Mouse (Mus musculus) MEL-GATA-1-ER (cell line): ENCODE results near the gene Ripk1.

Experiments used
- DNase-seq: peaks from one replicate; pipeline ENCODE4 v3.0.0-alpha.2; 2012; ENCODE audit warnings: low read depth; ENCODE audit errors: extremely low read depth

Gene Ripk1

GRCm38 (mm10) chr13:34002058-34003006, at the start of gene Ripk1, which contains the start of gene Serpinb6a:
Gene Ripk1 (plus strand): TSS chr13:34002363.
Gene Serpinb6a (minus strand): TSS chr13:34002794.
- peak; percentile 81 for DNase-seq

GRCm38 (mm10) chr13:33952947-33953346, 49.2 kb upstream of the Ripk1 start:
- DNase-seq: no peak

DNA sequence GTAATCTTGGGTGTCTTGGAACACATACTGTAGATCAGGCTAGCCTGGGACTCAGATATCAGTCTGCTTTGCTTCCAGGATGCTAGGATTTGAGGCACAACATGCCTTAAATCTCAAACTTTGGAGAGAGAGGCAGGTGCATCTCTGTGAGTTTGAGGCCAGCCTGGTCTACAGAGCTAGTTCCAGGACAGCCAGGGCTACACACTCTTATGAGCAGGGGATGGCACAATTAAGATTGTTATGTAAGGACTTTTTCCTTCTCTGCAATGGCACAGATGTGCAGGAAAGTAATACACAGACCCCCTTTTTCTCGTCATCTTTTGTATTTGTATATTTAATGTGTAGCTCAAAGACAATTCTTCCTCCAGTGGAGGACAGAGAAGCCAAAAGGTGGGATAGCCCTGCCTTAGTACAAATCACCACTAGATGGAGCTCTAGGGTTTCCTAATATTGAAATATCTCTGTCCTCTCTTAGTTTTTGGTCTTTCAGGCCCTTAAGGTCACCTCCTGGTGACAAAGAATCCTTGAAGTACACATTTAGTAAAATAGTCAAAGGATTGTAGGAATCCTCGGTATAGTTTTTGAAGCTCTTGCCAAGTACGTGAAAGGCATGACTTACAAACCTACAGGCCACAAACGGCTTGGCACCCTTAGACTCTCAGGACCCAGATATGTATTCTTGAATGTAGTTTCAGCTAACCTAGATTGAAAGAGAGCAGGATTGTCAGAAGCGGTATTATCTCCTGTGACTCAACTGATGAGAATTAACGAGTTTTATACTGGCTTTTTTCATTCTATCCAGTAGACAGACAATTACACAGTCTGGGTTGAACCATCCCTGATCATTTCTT, 45.4 kb upstream of the Ripk1 start:
- peak; percentile 27 for DNase-seq

DNA sequence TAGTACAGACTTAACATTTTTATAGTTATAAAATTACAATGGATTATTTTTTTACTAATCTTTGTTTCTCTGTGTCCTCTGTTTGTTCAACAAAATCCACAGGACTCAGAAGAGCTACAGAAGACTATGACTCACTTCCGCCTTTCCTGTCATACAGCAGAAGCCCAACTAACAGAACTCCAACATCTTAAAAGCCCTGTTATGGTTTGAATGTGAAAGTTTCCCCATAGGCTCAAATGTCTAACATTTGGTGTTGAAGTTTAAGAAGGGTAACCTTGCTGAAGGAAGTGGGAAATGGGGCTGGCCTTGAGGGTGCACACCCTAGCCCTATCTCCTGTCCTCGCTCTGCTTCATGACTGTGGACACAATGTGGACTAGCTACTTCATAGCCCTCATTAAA, 42.4 kb upstream of the Ripk1 start:
- DNase-seq: no peak

DNA sequence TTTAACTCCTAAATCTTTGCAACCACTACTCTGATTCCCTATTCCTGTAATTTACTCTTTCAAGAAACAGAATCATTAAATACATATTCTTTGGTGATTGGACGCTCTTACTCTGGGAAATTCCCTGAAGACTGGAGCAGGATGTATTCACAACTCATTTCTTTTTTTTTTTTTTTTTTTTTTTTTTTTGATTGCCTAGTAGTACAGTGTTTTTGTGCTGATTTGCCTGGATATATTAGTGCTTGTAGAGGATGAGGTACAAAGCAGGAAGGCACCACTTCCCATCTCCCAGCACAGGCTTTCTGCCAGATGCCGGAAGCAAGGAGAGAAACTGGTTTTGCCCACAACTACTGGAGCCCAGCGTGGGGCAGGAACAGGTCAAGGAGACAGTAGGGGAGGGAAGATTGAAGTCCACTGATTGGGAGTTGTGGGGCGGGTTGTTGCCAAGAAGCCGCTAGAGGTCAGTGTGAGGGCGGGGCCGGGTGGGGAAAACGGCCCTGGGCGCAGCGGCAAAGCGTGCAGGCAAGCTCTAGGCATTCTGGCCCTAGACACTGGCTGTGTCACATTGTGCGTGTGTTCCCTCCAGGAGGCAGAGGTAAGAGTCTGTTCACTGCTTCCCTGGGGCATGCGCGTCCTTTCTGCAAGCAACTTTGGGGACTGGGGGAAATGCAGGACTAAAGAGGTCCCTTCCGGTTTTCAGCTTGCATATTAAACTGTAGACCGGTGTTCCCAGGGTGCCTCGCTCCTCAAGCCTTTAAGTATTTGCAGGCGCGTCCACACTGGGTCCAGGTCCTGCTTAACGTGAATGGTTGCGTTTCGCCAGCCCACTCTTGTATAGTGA, 37.7 kb upstream of the Ripk1 start, which contains the start of gene Nqo2:
Gene Nqo2 (plus strand): TSS at position 482 of the 841 bp plus-strand sequence.
- peak; percentile 73 for DNase-seq

DNA sequence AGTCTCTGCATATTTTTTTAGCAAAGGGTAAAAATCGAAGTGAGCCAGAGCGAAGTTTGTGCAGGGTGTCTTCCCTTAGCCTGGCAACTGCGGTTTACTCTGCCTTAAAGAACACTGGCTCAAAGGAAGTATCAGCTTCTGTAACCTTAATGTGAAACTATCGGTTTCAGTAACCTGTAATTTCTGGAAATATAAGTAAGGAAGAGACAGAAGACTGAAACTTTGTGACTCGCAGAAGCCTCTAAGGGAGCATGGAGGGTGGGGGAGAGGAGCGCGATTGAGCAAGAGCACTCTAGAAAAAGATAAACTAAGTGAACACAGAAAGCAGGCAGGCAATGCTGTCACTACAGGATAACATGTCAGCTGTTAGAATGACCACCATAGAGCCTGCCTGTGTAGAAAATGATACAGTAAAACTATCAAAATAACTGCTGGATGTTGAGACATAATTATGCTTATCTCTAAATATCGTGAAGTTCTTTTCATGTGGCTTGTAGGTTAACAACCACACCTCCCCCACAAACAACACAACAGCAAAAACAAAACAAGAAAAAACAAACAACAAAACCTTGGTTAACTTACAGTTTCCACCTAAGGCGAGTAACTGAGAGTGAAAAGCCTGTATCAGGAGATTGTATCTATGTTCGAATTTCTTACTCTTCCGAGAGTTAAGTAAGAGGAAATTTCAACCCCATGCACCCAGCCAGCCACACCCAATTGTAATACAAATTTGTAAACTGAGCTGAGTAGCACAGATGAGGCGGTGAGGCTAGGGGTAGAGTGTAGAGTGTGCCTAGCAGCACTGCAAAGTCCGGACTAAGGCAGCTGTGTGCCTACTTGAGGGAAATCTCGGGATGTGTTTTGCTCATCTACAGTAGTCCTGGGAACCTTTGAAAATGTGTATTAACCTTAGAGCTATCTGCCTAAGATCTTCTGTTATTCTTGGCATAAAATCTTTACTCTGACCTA, 36.8 kb upstream of the Ripk1 start:
- peak; percentile 33 for DNase-seq

- DNase-seq: no peak
Measured at GRCm38 (mm10) chr13:33966025-33966412, 36.1 kb upstream of the Ripk1 start.

DNA sequence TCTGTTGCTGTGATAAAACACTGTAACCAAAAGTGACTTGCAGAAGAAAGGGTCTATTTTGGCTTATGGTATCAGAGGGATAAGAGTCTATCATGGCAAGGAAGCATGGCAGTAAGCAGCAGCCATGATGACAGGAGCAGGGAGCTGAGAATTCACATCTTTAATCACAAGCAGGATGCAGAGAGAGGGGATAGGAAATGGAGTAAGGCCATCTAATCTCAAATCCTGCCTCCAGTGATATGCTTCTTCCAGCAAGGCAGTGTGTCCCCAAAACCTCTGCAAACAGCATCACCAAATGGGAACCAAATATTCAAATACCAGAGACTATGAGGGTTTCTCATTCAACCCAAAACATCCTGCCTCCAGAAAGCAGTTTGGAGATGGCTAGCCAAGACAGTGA, 35.6 kb upstream of the Ripk1 start:
- no peak for DNase-seq

DNA sequence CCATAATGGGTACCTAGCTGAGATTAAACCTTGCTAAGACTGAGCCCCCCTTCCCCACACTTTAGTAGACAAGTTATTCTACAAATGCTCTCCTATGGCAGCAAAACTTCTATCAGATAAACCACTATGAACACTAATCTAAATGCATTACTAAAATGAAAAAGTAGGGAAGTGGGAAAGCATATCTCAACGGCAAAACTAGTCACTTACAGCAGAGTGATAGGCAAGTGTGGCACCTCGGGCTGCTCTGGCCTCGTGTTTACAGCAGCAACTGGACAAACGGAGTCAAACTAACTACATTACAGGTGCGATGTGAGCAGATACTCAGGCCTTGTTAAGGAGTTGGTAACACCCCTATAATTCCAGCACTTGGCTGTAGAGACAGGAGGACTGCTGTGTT, 12.5 kb upstream of the Ripk1 start:
- no peak for DNase-seq

DNA sequence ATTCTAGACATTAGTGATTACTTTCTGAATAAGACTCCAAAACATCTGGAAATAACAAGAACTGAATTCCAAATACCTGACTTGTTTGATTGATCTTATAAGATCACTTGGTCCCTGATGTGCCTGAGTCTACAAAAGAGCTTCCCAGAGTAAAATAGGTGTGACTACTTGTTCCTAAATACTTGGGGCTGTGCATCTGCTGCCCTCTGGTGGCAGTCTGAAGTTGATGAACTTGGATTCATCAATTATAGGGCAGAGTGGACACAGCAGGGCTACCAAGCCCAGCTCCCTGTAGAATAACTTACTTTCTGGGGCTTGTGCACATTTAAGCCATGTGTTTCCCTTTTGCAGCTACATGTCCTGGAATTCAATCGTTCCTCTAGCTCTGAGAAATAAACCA, 7.0 kb upstream of the Ripk1 start:
- DNase-seq: peak; percentile 51

GRCm38 (mm10) chr13:34003058-34003457, 895 bp downstream of the Ripk1 start:
- DNase-seq: no peak

DNA sequence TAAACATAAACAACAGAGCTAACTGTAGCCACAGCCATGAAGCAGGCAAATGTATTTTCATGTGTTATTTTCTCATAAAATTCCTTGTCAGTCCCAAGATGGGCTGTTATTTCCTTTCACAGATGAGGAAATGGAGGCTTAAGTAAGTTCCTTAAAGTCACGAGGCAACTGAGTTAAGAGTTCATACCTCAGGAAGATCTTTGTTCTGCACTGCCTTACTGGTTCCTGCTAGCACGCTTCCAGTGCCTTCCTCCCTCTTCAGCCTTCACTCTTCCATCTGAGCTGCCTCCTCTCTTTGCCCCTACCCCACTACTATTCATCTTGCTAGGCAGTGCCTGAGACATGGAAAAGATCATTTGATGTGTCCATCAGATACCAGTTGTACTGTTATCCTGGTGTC, 5.1 kb downstream of the Ripk1 start:
- no peak for DNase-seq

DNA sequence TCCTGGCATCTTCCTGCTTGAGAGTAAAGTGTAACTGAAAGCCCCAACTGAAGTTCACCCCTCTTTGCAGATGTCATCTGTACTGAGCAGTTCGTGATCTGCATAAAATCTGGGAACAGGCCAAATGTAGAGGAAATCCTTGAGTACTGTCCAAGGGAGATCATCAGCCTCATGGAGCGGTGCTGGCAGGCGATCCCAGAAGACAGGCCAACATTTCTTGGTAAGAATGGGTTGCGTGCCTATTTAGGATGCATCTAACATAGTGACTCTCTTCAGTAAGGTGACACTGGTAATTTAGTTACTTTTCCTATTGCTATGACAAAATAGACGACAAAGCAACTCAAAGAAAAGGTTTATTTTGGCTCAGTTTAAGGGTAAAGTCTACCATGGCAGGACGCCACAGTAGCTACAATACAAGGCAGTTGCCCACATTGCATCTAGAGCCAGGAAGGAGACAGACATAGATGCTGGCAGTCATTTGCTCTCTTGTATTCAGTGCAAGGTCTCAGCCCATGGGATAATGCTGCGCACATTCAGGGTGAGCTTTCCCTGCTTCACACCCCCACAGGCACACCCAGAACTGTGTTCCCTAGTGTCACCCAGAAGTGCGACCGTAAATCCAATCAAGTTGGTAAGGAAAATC, 14.9 kb downstream of the Ripk1 start:
- DNase-seq: no peak

DNA sequence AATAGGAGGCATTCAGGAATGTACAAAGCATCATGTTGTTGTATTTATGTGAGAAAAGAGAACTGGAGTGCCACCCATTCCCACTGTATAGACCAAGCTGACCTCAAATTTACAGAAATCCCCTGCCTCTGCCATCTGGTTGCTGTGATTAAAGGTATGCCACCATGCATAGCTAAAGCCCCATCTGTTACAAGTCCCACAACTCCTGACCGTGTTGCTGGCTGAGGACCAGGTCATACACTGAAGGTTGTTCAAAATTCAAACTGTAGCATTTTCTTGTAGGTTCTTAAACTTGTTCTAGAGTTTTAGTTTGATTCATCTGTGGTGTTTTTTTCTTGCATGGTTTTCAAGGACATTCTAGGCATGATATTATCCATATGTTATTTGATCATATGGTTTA, 16.4 kb downstream of the Ripk1 start:
- DNase-seq: no peak

DNA sequence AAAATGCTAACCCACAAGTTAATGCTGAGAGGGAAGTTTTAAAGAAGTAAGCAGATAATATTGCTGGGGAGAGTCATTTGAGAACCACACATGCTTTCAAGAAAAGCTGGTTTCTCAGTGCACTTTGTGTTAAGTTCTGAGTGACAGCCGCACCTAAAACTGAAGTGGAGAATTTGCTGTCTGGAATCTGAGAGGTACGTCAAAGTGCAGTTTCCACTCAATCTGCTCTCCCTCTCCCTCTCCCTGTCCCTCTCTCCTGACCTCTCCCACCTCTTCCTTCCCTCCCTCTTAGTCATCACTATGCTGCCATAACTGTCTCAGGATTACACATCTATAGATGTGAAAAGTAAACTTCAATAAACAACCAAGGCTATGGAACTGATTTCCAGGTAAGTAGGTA, 19.8 kb downstream of the Ripk1 start:
- DNase-seq: no peak

DNA sequence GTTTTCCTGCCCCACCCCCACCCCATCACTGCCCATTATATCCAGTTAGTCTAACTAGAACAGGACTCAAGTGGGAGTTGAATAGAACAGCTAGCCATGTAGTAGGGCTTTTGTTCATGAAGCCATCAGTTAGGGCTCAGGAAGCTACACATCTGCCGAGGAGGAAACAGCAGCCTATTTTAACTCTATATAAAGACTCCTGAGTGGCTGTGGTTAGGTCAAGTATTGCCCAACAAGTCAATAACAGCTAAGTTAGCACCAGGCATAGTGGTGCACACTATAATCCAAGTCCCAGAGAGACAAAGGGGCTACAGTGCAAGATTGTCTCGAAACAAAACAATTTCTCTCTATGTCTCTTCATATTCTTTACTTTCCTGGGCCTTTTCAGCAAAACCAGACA, 29.9 kb downstream of the Ripk1 start:
- DNase-seq: no peak

- DNase-seq: no peak
Measured at GRCm38 (mm10) chr13:34035424-34035823, 33.3 kb downstream of the Ripk1 start.

DNA sequence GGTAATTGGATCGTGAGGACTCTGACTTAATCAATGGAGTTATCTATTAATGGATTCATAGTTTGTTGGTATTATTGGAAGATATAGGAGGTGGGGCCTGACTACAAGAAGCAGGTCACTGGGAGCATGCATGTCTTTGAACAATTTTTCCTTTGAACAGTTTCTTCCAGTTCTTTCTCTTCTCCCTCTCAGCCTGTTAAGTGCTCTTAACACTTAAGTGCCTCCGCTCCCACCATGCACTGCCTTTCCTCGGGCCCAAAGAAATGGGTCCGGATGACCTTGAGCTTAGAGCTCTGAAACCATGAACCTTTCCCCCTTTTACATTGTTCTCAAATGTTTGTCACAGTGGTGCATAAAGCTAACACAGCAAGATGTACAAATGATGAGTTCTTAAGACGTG, 34.6 kb downstream of the Ripk1 start:
- no peak for DNase-seq
